Mouse (Mus musculus): ENCODE measurements around the gene Fam189a1. TPM values are rescaled to one million over a fixed set of nuclear protein-coding genes. Genes with fewer than 3 reads are reported as not detected.

Gene Fam189a1
- polyA plus RNA-seq (2017; shearing (Covaris generic)) = 0.10 TPM

GRCm38 (mm10) chr7:65156514-65156911, at the start of gene Fam189a1:
Gene Fam189a1, minus strand, starts transcription at chr7:65156570.

GRCm38 (mm10) chr7:64872743-64873241, 283.6 kb downstream of the Fam189a1 start, which contains the start of gene Nsmce3:
Gene Nsmce3, minus strand, starts transcription at chr7:64872997.

Measured in CD4-positive, CD25-positive, alpha-beta regulatory T cell (primary cell).